Mouse (Mus musculus) ES-Bruce4 (cell line): ENCODE results near the gene Sgca. TPM values are rescaled to one million over a fixed set of nuclear protein-coding genes. Genes with fewer than 3 reads are reported as not detected.
A peak's percentile ranks its signal among the peaks of the same experiment; 100 is the strongest.

Experiments
- H3K27ac ChIP-seq: 2 replicates; pipeline ENCODE4 v1.5.1; 2012; ENCODE audit warnings: low read length, inconsistent platforms; ENCODE audit not compliant: insufficient read depth
- H3K27me3 ChIP-seq: 2 replicates; pipeline ENCODE4 v1.6.1; 2012; ENCODE audit warnings: mild to moderate bottlenecking, low read length, inconsistent platforms; ENCODE audit not compliant: control insufficient read depth, poor library complexity, insufficient read depth, severe bottlenecking
- H3K36me3 ChIP-seq: 2 replicates; pipeline ENCODE4 v1.6.1; 2012; ENCODE audit warnings: inconsistent platforms, mild to moderate bottlenecking, low read length, moderate library complexity; ENCODE audit not compliant: control insufficient read depth, poor library complexity, insufficient read depth, severe bottlenecking
- H3K4me1 ChIP-seq: one replicate; pipeline ENCODE4 v1.8.1; 2011; ENCODE audit warnings: low read length; ENCODE audit not compliant: control insufficient read depth, insufficient read depth
- H3K4me3 ChIP-seq: 2 replicates; pipeline ENCODE4 v1.5.1; 2011; ENCODE audit warnings: low read depth, mild to moderate bottlenecking, low read length
- H3K9ac ChIP-seq: 2 replicates; pipeline ENCODE4 v1.6.1; 2012; ENCODE audit warnings: low read depth, mild to moderate bottlenecking, inconsistent platforms; ENCODE audit not compliant: poor library complexity, severe bottlenecking
- H3K9me3 ChIP-seq: replicated peaks from 2 replicates; pipeline ENCODE4 v1.6.1; 2012; ENCODE audit warnings: mild to moderate bottlenecking, low read length, inconsistent platforms; ENCODE audit not compliant: control insufficient read depth, poor library complexity, insufficient read depth, severe bottlenecking
- CTCF ChIP-seq: IDR thresholded peaks from one replicate; pipeline ENCODE4 v1.8.1; 2011; ENCODE audit warnings: low read depth, low read length
- EP300 ChIP-seq: IDR thresholded peaks from 2 replicates; pipeline ENCODE4 v1.6.1; 2011; ENCODE audit warnings: low read depth, low read length; ENCODE audit not compliant: insufficient read depth
- POLR2A ChIP-seq: IDR thresholded peaks from one replicate; pipeline ENCODE4 v1.8.1; 2011; ENCODE audit warnings: low read length; ENCODE audit not compliant: insufficient read depth
- polyA plus RNA-seq: library from polyadenylated mRNA; stranded (reverse); fragments of >200 nt; gene quantifications from 2 replicates; pipeline ENCODE4 v1.2.4, GENCODE M21; 2011; ENCODE audit warnings: low read depth; ENCODE audit not compliant: missing spikeins, insufficient read depth, insufficient read length

Gene Sgca
- polyA plus RNA-seq, 1 experiment, result not detected

- H3K36me3 ChIP-seq, result no peaks in the 10 kb centered on the region
- H3K4me3 ChIP-seq, result no peak overlapping the region
- H3K9ac ChIP-seq, result no peak overlapping the region
- H3K4me1 ChIP-seq, result no peaks in the 10 kb centered on the region
- H3K27ac ChIP-seq, result no peak overlapping the region
- TF ChIP-seq POLR2A (no peak), EP300 (no peak), CTCF (no peak)
- H3K27me3 ChIP-seq, result no peaks in the 10 kb centered on the region
- no peaks in the 10 kb centered on the region for H3K9me3 ChIP-seq
These were observed 21.5 kb upstream of the Sgca start for GRCm38 (mm10) chr11:94997596-94997995.

- no peak overlapping the region for H3K9ac ChIP-seq
- H3K27ac ChIP-seq, result no peak overlapping the region
- no peaks in the 10 kb centered on the region for H3K4me1 ChIP-seq
- TF ChIP-seq EP300 (no peak), CTCF (no peak), POLR2A (no peak)
- H3K4me3 ChIP-seq, result no peak overlapping the region
- H3K36me3 ChIP-seq, result no peaks in the 10 kb centered on the region
- H3K27me3 ChIP-seq, result peaks cover 1% of the 10 kb centered on the region; the same call in 1 of the 2 replicates
- no peaks in the 10 kb centered on the region for H3K9me3 ChIP-seq
These were observed 20.9 kb upstream of the Sgca start for GRCm38 (mm10) chr11:94996984-94997383.

GRCm38 (mm10) chr11:94996101-94996500 lies 20.0 kb upstream of the Sgca start:
- Histone ChIP-seq H3K9me3 (no peaks in the 10 kb centered on the region), H3K9ac (no peak overlapping the region), H3K27ac (no peak overlapping the region), H3K27me3 (peaks cover 3% of the 10 kb centered on the region; the same call in 1 of the 2 replicates), H3K4me3 (no peak overlapping the region), H3K36me3 (no peaks in the 10 kb centered on the region), H3K4me1 (no peaks in the 10 kb centered on the region)
- TF ChIP-seq EP300, result no peak
- no peak for TF ChIP-seq POLR2A
- no peak for TF ChIP-seq CTCF

GRCm38 (mm10) chr11:94994947-94995772 lies 19.0 kb upstream of the Sgca start:
- no peaks in the 10 kb centered on the region for H3K4me1 ChIP-seq
- peaks cover 3% of the 10 kb centered on the region; the same call in 1 of the 2 replicates for H3K27me3 ChIP-seq
- no peaks in the 10 kb centered on the region for H3K9me3 ChIP-seq
- no peak overlapping the region for H3K27ac ChIP-seq
- H3K4me3 ChIP-seq, result no peak overlapping the region
- no peaks in the 10 kb centered on the region for H3K36me3 ChIP-seq
- TF ChIP-seq POLR2A, result no peak
- no peak for TF ChIP-seq CTCF
- no peak for TF ChIP-seq EP300
- no peak overlapping the region for H3K9ac ChIP-seq

- Histone ChIP-seq H3K4me3 (no peak overlapping the region), H3K4me1 (no peaks in the 10 kb centered on the region), H3K36me3 (no peaks in the 10 kb centered on the region), H3K27me3 (peaks cover 3% of the 10 kb centered on the region; the same call in 1 of the 2 replicates), H3K9me3 (no peaks in the 10 kb centered on the region), H3K27ac (no peak overlapping the region), H3K9ac (no peak overlapping the region)
- TF ChIP-seq CTCF (no peak), POLR2A (no peak), EP300 (no peak)
These were observed 18.2 kb upstream of the Sgca start for GRCm38 (mm10) chr11:94994208-94994814.

- Histone ChIP-seq H3K9ac (peak overlapping the region; percentile 91), H3K36me3 (no peaks in the 10 kb centered on the region), H3K27me3 (peaks cover 3% of the 10 kb centered on the region; the same call in 1 of the 2 replicates), H3K27ac (no peak overlapping the region), H3K4me3 (peak overlapping the region; percentile 55), H3K4me1 (peaks cover 4% of the 10 kb centered on the region), H3K9me3 (no peaks in the 10 kb centered on the region)
- TF ChIP-seq EP300 (peak; percentile 76), CTCF (no peak)
These were observed 16.9 kb upstream of the Sgca start for GRCm38 (mm10) chr11:94992754-94993606.
